Mouse (Mus musculus) hindbrain, postnatal 0 days (tissue): ENCODE results near the gene Iffo1. TPM values are rescaled to one million over a fixed set of nuclear protein-coding genes. Genes with fewer than 3 reads are reported as not detected.

Source experiments
- ATAC-seq: fragments of 200-750 bp; cut with Nextera tagmentation; 2 replicates; pipeline ENCODE4 v1.8.0; 2017; ENCODE audit warnings: mild to moderate bottlenecking, moderate TSS enrichment, moderate library complexity
- DNase-seq: peaks from one replicate; pipeline ENCODE4 v3.0.0-alpha.2; 2015; ENCODE audit warnings: low spot score
- H3K27ac ChIP-seq: fragments of 300-500 bp; sonication (generic); 2 replicates; pipeline ENCODE4 v1.5.1; 2014; ENCODE audit warnings: mild to moderate bottlenecking
- H3K27me3 ChIP-seq: fragments of 300-500 bp; sonication (generic); 2 replicates; pipeline ENCODE4 v1.6.1; 2014; ENCODE audit warnings: low read length, mixed read lengths; ENCODE audit not compliant: insufficient read depth
- H3K36me3 ChIP-seq: fragments of 300-500 bp; sonication (generic); 2 replicates; pipeline ENCODE4 v1.6.1; 2014; ENCODE audit warnings: low read length, mixed read lengths; ENCODE audit not compliant: insufficient read depth
- H3K4me1 ChIP-seq: fragments of 300-500 bp; sonication (generic); 2 replicates; pipeline ENCODE4 v1.6.1; 2014; ENCODE audit warnings: antibody characterized with exemption, low read length, mixed read lengths; ENCODE audit not compliant: insufficient read depth
- H3K4me2 ChIP-seq: fragments of 300-500 bp; sonication (generic); 2 replicates; pipeline ENCODE4 v1.6.1; 2014; ENCODE audit warnings: low read depth, mild to moderate bottlenecking, low read length, moderate library complexity, mixed read lengths
- H3K4me3 ChIP-seq: fragments of 300-500 bp; sonication (generic); 2 replicates; pipeline ENCODE4 v1.5.1; 2014; ENCODE audit warnings: low read length
- H3K9ac ChIP-seq: fragments of 300-500 bp; sonication (generic); replicated peaks from 2 replicates; pipeline ENCODE4 v1.6.1; 2014; ENCODE audit warnings: mild to moderate bottlenecking, low read length, moderate library complexity, mixed read lengths
- H3K9me3 ChIP-seq: fragments of 300-500 bp; sonication (generic); 2 replicates; pipeline ENCODE4 v1.6.1; 2016; ENCODE audit warnings: low read length, mixed read lengths
- CTCF ChIP-seq: IDR thresholded peaks from 2 replicates; pipeline ENCODE4 v1.5.1; 2016; ENCODE audit warnings: antibody characterized with exemption, control low read depth, low read depth
- WGBS: fragments of 180-500 bp; shearing (Covaris S2); extraction: QIAGEN DNeasy Blood & Tissue Kit; methylation state at CpG from one replicate; pipeline ENCODE4 v1.1.7; 2014; 5-methylcytosine and 5-hydroxymethylcytosine counted together
- polyA plus RNA-seq: library from polyadenylated mRNA; unstranded; fragments of >200 nt; fragmentation: Nextera tagmentation; extraction: Ambion mirVana; gene quantifications from 2 replicates; pipeline ENCODE4 v1.2.1, GENCODE M21; 2015
- total RNA-seq: library from RNA; depleted of rRNA; stranded (reverse); fragments of >200 nt; gene quantifications from 2 replicates; pipeline ENCODE4 v1.2.3, GENCODE M21; 2014

The Iffo1 gene
- total and polyA plus RNA-seq, 2 experiments from 2014 or later, result 20.3 to 30.5 TPM

- H3K9ac ChIP-seq, result no peak overlapping the region
- no peaks in the 10 kb centered on the region for H3K27me3 ChIP-seq
- peak; percentile 54 for DNase-seq
- ATAC-seq, result no peak
- no peak overlapping the region for H3K4me2 ChIP-seq
- H3K9me3 ChIP-seq, result no peaks in the 10 kb centered on the region
- TF ChIP-seq CTCF, result peak; percentile 66
- H3K36me3 ChIP-seq, result peaks cover 60% of the 10 kb centered on the region
- H3K4me3 ChIP-seq, result no peak overlapping the region
- H3K4me1 ChIP-seq, result peaks cover 6% of the 10 kb centered on the region; the same call in 1 of the 2 replicates
- WGBS, result 83% methylated on average over 19 of the region's 19 CpGs
- H3K27ac ChIP-seq, result no peak overlapping the region
Measured at GRCm38 (mm10) chr6:125137002-125137671, 7.9 kb upstream of the Iffo1 start.

GRCm38 (mm10) chr6:125139747-125140146 is 5.3 kb upstream of the Iffo1 start:
- H3K4me3 ChIP-seq, result no peak overlapping the region
- H3K36me3 ChIP-seq, result peaks cover 60% of the 10 kb centered on the region
- no peak overlapping the region for H3K27ac ChIP-seq
- no peaks in the 10 kb centered on the region for H3K27me3 ChIP-seq
- H3K4me1 ChIP-seq, result no peaks in the 10 kb centered on the region
- no peak for ATAC-seq
- no peaks in the 10 kb centered on the region for H3K9me3 ChIP-seq
- no peak for TF ChIP-seq CTCF
- WGBS, result 89% methylated on average over 7 of the region's 7 CpGs
- no peak for DNase-seq
- no peak overlapping the region for H3K9ac ChIP-seq
- H3K4me2 ChIP-seq, result no peak overlapping the region

- no peak for DNase-seq
- Histone ChIP-seq H3K4me1 (peaks cover 15% of the 10 kb centered on the region), H3K4me3 (no peak overlapping the region), H3K36me3 (peaks cover 40% of the 10 kb centered on the region), H3K27me3 (no peaks in the 10 kb centered on the region), H3K9ac (no peak overlapping the region), H3K27ac (no peak overlapping the region), H3K4me2 (no peak overlapping the region), H3K9me3 (no peaks in the 10 kb centered on the region)
- WGBS, result 97% methylated on average over 8 of the region's 8 CpGs
- no peak for ATAC-seq
- no peak for TF ChIP-seq CTCF
Measured at GRCm38 (mm10) chr6:125142436-125142835, 2.6 kb upstream of the Iffo1 start.

GRCm38 (mm10) chr6:125143128-125143527 is 1.9 kb upstream of the Iffo1 start:
- Histone ChIP-seq H3K4me2 (no peak overlapping the region), H3K9ac (no peak overlapping the region), H3K27ac (no peak overlapping the region), H3K36me3 (peaks cover 37% of the 10 kb centered on the region), H3K27me3 (no peaks in the 10 kb centered on the region), H3K4me3 (no peak overlapping the region), H3K4me1 (peaks cover 21% of the 10 kb centered on the region), H3K9me3 (no peaks in the 10 kb centered on the region)
- TF ChIP-seq CTCF, result no peak
- WGBS, result 78% methylated on average over 3 of the region's 3 CpGs
- no peak for DNase-seq
- no peak for ATAC-seq

- DNase-seq (no peak), ATAC-seq (no peak)
- Histone ChIP-seq H3K36me3 (peaks cover 33% of the 10 kb centered on the region), H3K4me3 (no peak overlapping the region), H3K27me3 (no peaks in the 10 kb centered on the region), H3K4me1 (peaks cover 29% of the 10 kb centered on the region), H3K9me3 (no peaks in the 10 kb centered on the region), H3K4me2 (no peak overlapping the region), H3K27ac (no peak overlapping the region), H3K9ac (no peak overlapping the region)
- 85% methylated on average over 9 of the region's 9 CpGs for WGBS
- no peak for TF ChIP-seq CTCF
Measured at GRCm38 (mm10) chr6:125143904-125144303, 1.1 kb upstream of the Iffo1 start.

- H3K27me3 ChIP-seq, result no peaks in the 10 kb centered on the region
- H3K4me1 ChIP-seq, result peaks cover 37% of the 10 kb centered on the region
- no peak for TF ChIP-seq CTCF
- H3K4me2 ChIP-seq, result peak overlapping the region; percentile 90
- peak overlapping the region; percentile 93 for H3K9ac ChIP-seq
- WGBS, result under 1% methylated on average over 35 of the region's 35 CpGs
- H3K27ac ChIP-seq, result peak overlapping the region; percentile 90
- H3K4me3 ChIP-seq, result peak overlapping the region; percentile 79
- ATAC-seq (peak; percentile 74), DNase-seq (peak; percentile 43)
- H3K36me3 ChIP-seq, result peaks cover 18% of the 10 kb centered on the region
- H3K9me3 ChIP-seq, result no peaks in the 10 kb centered on the region
Measured at GRCm38 (mm10) chr6:125145479-125145951, 474 bp downstream of the Iffo1 start.

- peak overlapping the region; percentile 90 for H3K4me2 ChIP-seq
Measured at GRCm38 (mm10) chr6:125146148-125146547, 1.1 kb downstream of the Iffo1 start.

More at GRCm38 (mm10) chr6:125146148-125146547, 1.1 kb downstream of the Iffo1 start:
- no peaks in the 10 kb centered on the region for H3K27me3 ChIP-seq
- H3K36me3 ChIP-seq, result peaks cover 13% of the 10 kb centered on the region
- no peaks in the 10 kb centered on the region for H3K9me3 ChIP-seq
- 31% methylated on average over 7 of the region's 7 CpGs for WGBS
- H3K4me1 ChIP-seq, result peaks cover 37% of the 10 kb centered on the region
- peak overlapping the region; percentile 90; the same call in 1 of the 2 replicates for H3K27ac ChIP-seq
- H3K9ac ChIP-seq, result peak overlapping the region; percentile 93
- H3K4me3 ChIP-seq, result peak overlapping the region; percentile 79
- DNase-seq (no peak), ATAC-seq (no peak)
- no peak for TF ChIP-seq CTCF
